Mouse (Mus musculus) ES-E14 (cell line): Measurements from ENCODE around the gene Nap1l1.
"Not testable (repeated sequence)": the region's sequence is repeated elsewhere in the genome, so short reads cannot be mapped to it uniquely, and the experiment has no call there.

Experiments used
- MAFK ChIP-seq: IDR thresholded peaks from 2 replicates; pipeline ENCODE4 v1.6.1; 2014; ENCODE audit warnings: mild to moderate bottlenecking, low read depth, low read length, inconsistent platforms; ENCODE audit not compliant: insufficient read depth
- ZC3H11A ChIP-seq: IDR thresholded peaks from 2 replicates; pipeline ENCODE4 v1.6.1; 2012; ENCODE audit warnings: low read depth, mild to moderate bottlenecking, inconsistent platforms, low read length, borderline replicate concordance
- ZNF384 ChIP-seq: IDR thresholded peaks from 2 replicates; pipeline ENCODE4 v1.6.1; 2012; ENCODE audit warnings: low read depth, low read length, inconsistent platforms

DNA sequence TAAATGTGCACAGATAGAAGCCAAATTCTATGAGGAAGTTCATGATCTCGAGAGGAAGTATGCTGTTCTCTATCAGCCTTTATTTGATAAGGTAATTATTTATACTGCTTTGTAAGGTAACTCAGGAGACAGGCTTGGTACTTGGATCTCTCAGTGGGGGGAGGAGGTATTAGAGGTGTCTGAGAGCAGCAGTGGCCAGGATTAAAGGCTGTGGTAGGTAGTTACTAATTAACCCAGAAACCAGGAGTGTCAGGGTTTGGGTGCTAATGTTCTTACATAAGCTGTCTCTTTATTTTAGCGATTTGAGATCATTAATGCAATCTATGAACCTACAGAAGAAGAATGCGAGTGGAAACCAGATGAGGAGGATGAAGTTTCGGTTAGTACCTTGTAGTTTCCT, 17.1 kb downstream of the Nap1l1 start:
- not testable (repeated sequence) for TF ChIP-seq ZNF384, MAFK, ZC3H11A
